Comparison of ENCODE assay signal across 8 mouse cellular contexts in genomic region chr11:60301588-60302208, GRCm38 (mm10). TPM values are rescaled to one million over a fixed set of nuclear protein-coding genes. Genes with fewer than 3 reads are reported as not detected.
DNase-seq lines count a peak whose midpoint lies in the region; ATAC-seq and TF ChIP-seq lines count a peak whose summit lies in the region.

No protein-coding gene starts in this region.

- WGBS in kidney, postnatal 0 days, result 40% methylated on average over 5 of the region's 5 CpGs
- WGBS in embryonic facial prominence, embryonic 11.5 days, result 36% methylated on average over 5 of the region's 5 CpGs
- 25% methylated on average over 5 of the region's 5 CpGs for WGBS in hindbrain, postnatal 0 days
- WGBS in neural tube, embryonic 12.5 days, result 27% methylated on average over 5 of the region's 5 CpGs

- ATAC-seq in kidney, postnatal 0 days (replicated peaks; ENCODE audit: low FRiP score, low read depth), result no peak
- no peak for ATAC-seq in embryonic facial prominence, embryonic 11.5 days (replicated peaks; ENCODE audit: insufficient number of reproducible peaks, low FRiP score, low TSS enrichment, low read depth)
- ATAC-seq in hindbrain, postnatal 0 days, result no peak
- ATAC-seq in neural tube, embryonic 12.5 days (ENCODE audit: low FRiP score, low read depth), result no peak

- no peaks in the 10 kb centered on the region for H3K9me3 ChIP-seq in kidney, postnatal 0 days (replicated peaks; ENCODE audit: low read length)
- H3K9me3 ChIP-seq in embryonic facial prominence, embryonic 11.5 days (replicated peaks; ENCODE audit: control insufficient read depth, low read length), result no peaks in the 10 kb centered on the region
- H3K9me3 ChIP-seq in hindbrain, postnatal 0 days (ENCODE audit: low read length), result no peaks in the 10 kb centered on the region
- no peaks in the 10 kb centered on the region for H3K9me3 ChIP-seq in neural tube, embryonic 12.5 days

- no peak for TF ChIP-seq CTCF in kidney, postnatal 0 days (IDR thresholded peaks at IDR 0.05; ENCODE audit: low read depth)
- no peak for TF ChIP-seq CTCF in hindbrain, postnatal 0 days (IDR thresholded peaks at IDR 0.05; ENCODE audit: low read depth)

- no peak overlapping the region for H3K4me2 ChIP-seq in kidney, postnatal 0 days (ENCODE audit: low read length)
- H3K4me2 ChIP-seq in embryonic facial prominence, embryonic 11.5 days (ENCODE audit: low read depth, low read length), result no peak overlapping the region
- no peak overlapping the region for H3K4me2 ChIP-seq in hindbrain, postnatal 0 days (ENCODE audit: low read depth, low read length)
- 0 out of 2 replicates have a peak overlapping the region, but pooled peaks have one; percentile 16 for H3K4me2 ChIP-seq in neural tube, embryonic 12.5 days (replicated peaks)

- no peak for DNase-seq in kidney, postnatal 0 days (ENCODE audit: low spot score)
- DNase-seq in kidney, postnatal 10 days, result no peak
- no peak for DNase-seq in embryonic facial prominence, embryonic 11.5 days (ENCODE audit: low spot score)
- no peak for DNase-seq in hindbrain, postnatal 0 days (ENCODE audit: low spot score)
- DNase-seq in left cerebral cortex, adult 11 months (ENCODE audit: low spot score), result no peak
- DNase-seq in cerebellum, adult 9-11 months, result no peak
- no peak for DNase-seq in cerebellum, adult 8-10 months

- H3K36me3 ChIP-seq in kidney, postnatal 0 days (ENCODE audit: insufficient read depth, low read length), result no peaks in the 10 kb centered on the region
- no peaks in the 10 kb centered on the region for H3K36me3 ChIP-seq in embryonic facial prominence, embryonic 11.5 days (replicated peaks; ENCODE audit: control insufficient read depth, insufficient read depth, low read depth, low read length)
- H3K36me3 ChIP-seq in hindbrain, postnatal 0 days (ENCODE audit: insufficient read depth, low read length), result no peaks in the 10 kb centered on the region
- H3K36me3 ChIP-seq in neural tube, embryonic 12.5 days, result no peaks in the 10 kb centered on the region

- no peak overlapping the region for H3K9ac ChIP-seq in kidney, postnatal 0 days (ENCODE audit: low read depth, low read length)
- H3K9ac ChIP-seq in embryonic facial prominence, embryonic 11.5 days (replicated peaks; ENCODE audit: low read length), result peak overlapping the region; percentile 32; the same call in 1 of the 2 replicates
- peak overlapping the region; percentile 28; the same call in 1 of the 2 replicates for H3K9ac ChIP-seq in hindbrain, postnatal 0 days (replicated peaks; ENCODE audit: low read length)
- no peak overlapping the region for H3K9ac ChIP-seq in neural tube, embryonic 12.5 days

- H3K27ac ChIP-seq in kidney, postnatal 0 days, result peak overlapping the region; percentile 72
- H3K27ac ChIP-seq in embryonic facial prominence, embryonic 11.5 days (replicated peaks; ENCODE audit: low read depth, low read length), result no peak overlapping the region
- peak overlapping the region; percentile 55 for H3K27ac ChIP-seq in hindbrain, postnatal 0 days
- peak overlapping the region; percentile 26; the same call in 1 of the 2 replicates for H3K27ac ChIP-seq in neural tube, embryonic 12.5 days

- H3K4me3 ChIP-seq in kidney, postnatal 0 days (replicated peaks; ENCODE audit: low read depth, low read length), result no peak overlapping the region
- H3K4me3 ChIP-seq in embryonic facial prominence, embryonic 11.5 days (ENCODE audit: low read depth, low read length), result no peak overlapping the region
- no peak overlapping the region for H3K4me3 ChIP-seq in hindbrain, postnatal 0 days (ENCODE audit: low read length)
- no peak overlapping the region for H3K4me3 ChIP-seq in neural tube, embryonic 12.5 days

- no peaks in the 10 kb centered on the region for H3K27me3 ChIP-seq in kidney, postnatal 0 days (ENCODE audit: insufficient read depth, low read length)
- no peaks in the 10 kb centered on the region for H3K27me3 ChIP-seq in embryonic facial prominence, embryonic 11.5 days (ENCODE audit: control insufficient read depth, insufficient read depth, low read length)
- no peaks in the 10 kb centered on the region for H3K27me3 ChIP-seq in hindbrain, postnatal 0 days (ENCODE audit: insufficient read depth, low read length)
- H3K27me3 ChIP-seq in neural tube, embryonic 12.5 days (replicated peaks), result no peaks in the 10 kb centered on the region

- H3K4me1 ChIP-seq in kidney, postnatal 0 days (replicated peaks; ENCODE audit: insufficient read depth, low read length), result peaks cover 5% of the 10 kb centered on the region; the same call in 1 of the 2 replicates
- peaks cover 4% of the 10 kb centered on the region for H3K4me1 ChIP-seq in embryonic facial prominence, embryonic 11.5 days (ENCODE audit: control insufficient read depth, insufficient read depth, low read length)
- peaks cover 17% of the 10 kb centered on the region for H3K4me1 ChIP-seq in hindbrain, postnatal 0 days (ENCODE audit: insufficient read depth, low read length)
- H3K4me1 ChIP-seq in neural tube, embryonic 12.5 days, result peaks cover 21% of the 10 kb centered on the region

RNA-seq across cellular contexts. Expression of gene Tom1l2, which starts 51.0 kb away (rescaled TPM):
- polyA plus RNA-seq in kidney, postnatal 0 days (2015; fragmentation: Nextera tagmentation; extraction: Ambion mirVana), result 27.9 and 29.9 TPM in 2 replicates
- polyA plus RNA-seq in embryonic facial prominence, embryonic 11.5 days (2014; fragmentation: Nextera tagmentation; extraction: Ambion mirVana), result 9.0 and 11.5 TPM in 2 replicates
- total RNA-seq in hindbrain, postnatal 0 days (2014; rRNA removed), result 109 and 124 TPM in 2 replicates
- polyA plus RNA-seq in hindbrain, postnatal 0 days (2015; fragmentation: Nextera tagmentation; extraction: Ambion mirVana), result 44.7 and 48.2 TPM in 2 replicates
- polyA plus RNA-seq in neural tube, embryonic 12.5 days (2016; fragmentation: Nextera tagmentation; extraction: Ambion mirVana), result 43.3 and 46.7 TPM in 2 replicates

RNA-seq across cellular contexts. Expression of gene Drc3, which starts 51.4 kb away (rescaled TPM):
- polyA plus RNA-seq in kidney, postnatal 0 days (2015; fragmentation: Nextera tagmentation; extraction: Ambion mirVana), result 2.1 and 2.2 TPM in 2 replicates
- 1.3 and 2.2 TPM in 2 replicates for polyA plus RNA-seq in embryonic facial prominence, embryonic 11.5 days (2014; fragmentation: Nextera tagmentation; extraction: Ambion mirVana)
- total RNA-seq in hindbrain, postnatal 0 days (2014; rRNA removed), result 8.4 and 12.4 TPM in 2 replicates
- 6.8 and 7.9 TPM in 2 replicates for polyA plus RNA-seq in hindbrain, postnatal 0 days (2015; fragmentation: Nextera tagmentation; extraction: Ambion mirVana)
- polyA plus RNA-seq in neural tube, embryonic 12.5 days (2016; fragmentation: Nextera tagmentation; extraction: Ambion mirVana), result 1.9 and 2.6 TPM in 2 replicates

Comparison
In these comparisons a context has a peak if more than half of its experiments do, and no peak if none do; other contexts are left out.
1. H3K9ac ChIP-seq: peak in embryonic facial prominence, embryonic 11.5 days (single experiment) and hindbrain, postnatal 0 days (single experiment); none in kidney, postnatal 0 days (single experiment) and neural tube, embryonic 12.5 days (single experiment).